Mouse (Mus musculus): Measurements from ENCODE around the gene Itgb6.
A peak's percentile ranks its signal among the peaks of the same experiment; 100 is the strongest.

Gene Itgb6

GRCm38 (mm10) chr2:60674413-60674812 is 48.0 kb downstream of the Itgb6 start:
- DNase-seq (ENCODE audit: low read depth, low spot score), result no peak

DNA sequence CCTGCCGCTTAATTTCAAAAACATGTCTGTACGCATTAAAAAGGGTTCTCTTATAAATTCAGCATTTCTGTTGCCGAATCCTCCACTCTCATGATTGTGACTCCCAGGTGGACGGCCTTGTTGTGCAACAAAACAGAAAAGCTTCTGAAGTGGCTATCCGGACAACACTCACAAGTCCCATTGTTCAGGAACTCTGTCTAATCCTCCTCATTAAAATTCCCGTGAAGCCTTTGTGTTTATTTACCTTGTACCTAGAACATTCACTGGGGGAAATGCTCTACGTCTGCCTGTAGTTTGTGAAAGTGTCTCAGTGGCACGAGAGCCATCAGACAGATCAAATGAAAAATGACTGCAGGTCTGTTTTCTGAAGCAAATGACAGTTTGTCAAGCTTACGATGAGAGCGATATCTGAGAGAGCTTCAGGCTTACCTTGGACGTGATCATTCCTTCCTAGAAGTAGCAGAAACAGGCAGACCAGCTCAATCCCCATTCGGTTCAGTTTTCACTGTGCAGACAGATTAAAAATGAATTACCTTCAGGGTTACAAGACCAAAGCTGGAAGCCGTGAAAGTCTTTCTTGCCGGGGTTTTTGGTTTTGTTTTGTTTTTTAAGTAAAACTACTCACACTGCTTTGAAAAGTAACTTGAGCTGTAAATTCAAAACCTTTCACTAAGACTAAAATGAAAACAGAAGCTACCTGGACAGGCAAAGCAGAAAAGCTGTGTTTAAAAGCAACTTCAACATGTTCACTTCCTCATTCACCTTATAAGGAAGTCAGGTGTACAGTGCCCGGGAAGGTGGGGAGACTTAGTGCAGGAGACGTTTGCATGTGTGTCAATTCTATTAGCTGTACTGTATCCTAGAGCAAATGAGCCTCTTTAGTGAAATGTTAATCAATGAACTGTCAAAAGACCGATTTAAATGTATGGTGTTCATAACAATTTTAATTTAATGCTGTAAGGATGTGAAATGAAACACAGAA is 49.2 kb downstream of the Itgb6 start:
- DNase-seq (ENCODE audit: low read depth, low spot score), result peak; percentile 18

- no peak for DNase-seq (ENCODE audit: low read depth, low spot score)
Measured at GRCm38 (mm10) chr2:60671215-60671614, 51.2 kb downstream of the Itgb6 start.

DNA sequence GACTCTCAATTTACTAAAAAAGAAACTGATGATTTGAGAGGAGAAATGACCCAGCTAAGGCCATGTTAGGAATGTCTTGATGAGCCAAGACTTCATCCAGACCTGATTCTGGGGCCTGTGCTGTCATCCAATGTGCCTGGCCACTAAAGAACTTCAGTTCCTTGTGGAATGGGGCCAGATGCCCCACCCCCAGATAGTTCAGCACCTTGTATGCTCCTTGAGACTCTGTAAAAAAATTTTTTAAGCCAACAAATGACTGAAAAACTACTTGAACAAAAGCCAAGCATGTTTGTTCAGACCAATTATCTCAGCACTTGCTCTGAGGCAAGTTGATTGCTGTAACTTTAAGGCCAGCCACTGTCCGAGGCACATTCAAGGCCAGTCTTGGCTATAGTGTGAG is 59.4 kb downstream of the Itgb6 start:
- no peak for DNase-seq (ENCODE audit: low read depth, low spot score)

DNA sequence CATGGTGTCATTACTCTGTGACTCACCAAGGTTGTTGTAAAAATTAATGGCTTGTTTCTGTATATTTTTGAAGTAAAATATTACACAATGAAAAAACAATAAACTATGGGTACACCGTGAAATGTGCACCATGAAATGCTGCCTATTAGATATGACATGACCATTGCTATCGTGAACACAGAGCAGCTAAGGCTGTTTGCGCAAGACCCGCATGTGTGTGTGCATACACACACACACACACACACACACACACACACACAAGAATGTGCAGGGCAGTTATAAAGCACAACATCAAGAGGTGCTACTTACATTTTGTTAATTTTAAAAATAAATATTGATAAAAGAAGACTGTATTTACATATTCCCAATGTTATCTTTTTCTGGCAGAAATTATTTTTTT is 62.5 kb downstream of the Itgb6 start:
- no peak for DNase-seq (ENCODE audit: low read depth, low spot score)

DNA sequence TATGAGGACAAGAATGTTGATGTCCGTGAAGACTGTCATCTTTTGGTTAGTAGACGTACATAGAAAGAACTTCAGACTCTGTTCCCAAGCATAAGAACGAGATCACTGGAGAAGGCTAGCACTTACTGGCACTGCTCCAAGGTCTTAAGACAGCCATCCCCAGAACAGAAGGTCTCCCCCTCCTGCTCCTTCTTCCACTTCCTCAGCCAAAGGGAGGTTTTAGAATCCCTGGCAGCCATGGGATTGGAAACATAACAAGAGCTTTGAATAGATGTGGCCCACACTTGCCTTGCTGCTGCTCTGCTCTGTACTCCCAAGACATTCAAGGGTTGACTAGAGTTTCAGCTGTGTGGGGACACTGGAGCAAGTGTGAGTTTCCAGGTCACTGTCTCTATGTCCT is 63.5 kb downstream of the Itgb6 start:
- DNase-seq (ENCODE audit: low read depth, low spot score), result no peak

- no peak for DNase-seq (ENCODE audit: low read depth, low spot score)
Measured at GRCm38 (mm10) chr2:60654828-60655227, 67.6 kb downstream of the Itgb6 start.

- no peak for DNase-seq (ENCODE audit: low read depth, low spot score)
Measured at GRCm38 (mm10) chr2:60650155-60650554, 72.3 kb downstream of the Itgb6 start.

DNA sequence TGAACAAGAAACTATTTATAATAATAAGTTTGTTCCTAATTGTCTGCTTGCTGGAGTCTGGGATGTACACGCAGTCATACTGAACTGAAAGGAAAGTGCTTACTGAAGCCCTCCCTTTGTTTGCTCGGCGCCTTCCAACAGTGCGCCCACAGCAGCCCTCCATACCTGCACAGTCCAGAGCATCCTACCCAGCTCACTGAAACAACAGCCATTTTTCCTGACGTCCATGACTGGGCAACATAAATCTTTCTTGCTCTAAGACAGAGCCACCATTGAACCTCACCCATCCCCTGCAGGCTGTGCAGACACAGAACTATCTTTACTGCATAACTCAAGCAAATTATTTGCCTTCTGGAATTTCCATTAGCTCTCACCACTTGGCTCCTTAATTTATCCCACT is 74.8 kb downstream of the Itgb6 start:
- DNase-seq (ENCODE audit: low read depth, low spot score), result no peak

DNA sequence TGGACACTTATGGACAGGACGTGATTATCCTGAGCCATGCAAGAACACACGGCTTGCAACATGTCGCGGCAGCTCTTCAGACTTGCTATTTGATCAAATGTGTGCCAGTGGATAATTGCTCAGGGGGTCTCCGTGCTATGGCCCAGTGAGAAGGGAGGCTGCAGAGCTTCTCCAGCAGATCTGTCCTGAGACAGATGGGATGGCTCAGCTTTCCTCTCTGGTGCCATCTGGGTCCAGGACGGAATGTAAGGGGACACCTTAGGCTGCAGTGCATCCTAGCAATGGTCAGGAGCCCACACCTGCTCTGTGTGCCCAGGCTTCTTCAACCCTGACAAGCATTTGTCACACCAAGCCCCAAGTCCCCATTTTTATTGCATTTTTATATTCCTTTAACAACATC is 75.9 kb downstream of the Itgb6 start:
- no peak for DNase-seq (ENCODE audit: low read depth, low spot score)

GRCm38 (mm10) chr2:60643406-60643805 is 79.0 kb downstream of the Itgb6 start:
- DNase-seq (ENCODE audit: low read depth, low spot score), result no peak

DNA sequence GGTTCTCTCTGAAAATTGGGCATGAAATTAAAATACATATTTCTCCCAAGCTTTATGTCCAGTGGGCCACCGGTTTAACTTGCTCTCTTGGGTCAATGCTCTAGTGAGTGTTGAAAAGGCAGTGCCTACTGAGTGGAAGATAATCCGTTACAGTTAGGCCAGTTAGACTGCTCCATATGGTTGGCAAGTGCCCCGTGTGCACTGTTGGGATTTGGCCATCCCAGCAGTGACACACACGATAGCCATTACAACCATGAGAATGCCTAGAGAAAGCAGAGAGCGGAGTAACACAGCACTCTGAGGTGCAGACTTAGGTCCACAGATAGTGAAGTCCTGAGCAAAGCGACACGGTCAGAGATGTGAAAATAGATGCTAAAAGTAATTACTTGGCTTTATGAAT is 79.8 kb downstream of the Itgb6 start:
- no peak for DNase-seq (ENCODE audit: low read depth, low spot score)

DNA sequence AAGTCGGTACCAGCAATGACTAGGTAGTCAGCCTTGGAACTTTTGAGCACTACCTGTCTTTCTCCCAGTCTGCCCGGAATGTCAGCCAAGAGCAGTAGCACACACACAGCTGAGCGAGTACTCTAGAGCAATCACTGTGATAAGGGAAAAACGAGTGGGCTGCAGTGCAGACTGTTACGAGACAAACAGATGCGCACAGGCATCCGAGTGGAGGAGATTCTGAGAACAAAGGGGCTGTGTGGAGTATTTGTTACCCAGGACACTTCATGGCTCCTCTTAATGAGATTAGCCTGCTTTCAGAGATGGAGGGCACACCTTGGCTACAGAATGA is 82.1 kb downstream of the Itgb6 start:
- no peak for DNase-seq (ENCODE audit: low read depth, low spot score)

DNA sequence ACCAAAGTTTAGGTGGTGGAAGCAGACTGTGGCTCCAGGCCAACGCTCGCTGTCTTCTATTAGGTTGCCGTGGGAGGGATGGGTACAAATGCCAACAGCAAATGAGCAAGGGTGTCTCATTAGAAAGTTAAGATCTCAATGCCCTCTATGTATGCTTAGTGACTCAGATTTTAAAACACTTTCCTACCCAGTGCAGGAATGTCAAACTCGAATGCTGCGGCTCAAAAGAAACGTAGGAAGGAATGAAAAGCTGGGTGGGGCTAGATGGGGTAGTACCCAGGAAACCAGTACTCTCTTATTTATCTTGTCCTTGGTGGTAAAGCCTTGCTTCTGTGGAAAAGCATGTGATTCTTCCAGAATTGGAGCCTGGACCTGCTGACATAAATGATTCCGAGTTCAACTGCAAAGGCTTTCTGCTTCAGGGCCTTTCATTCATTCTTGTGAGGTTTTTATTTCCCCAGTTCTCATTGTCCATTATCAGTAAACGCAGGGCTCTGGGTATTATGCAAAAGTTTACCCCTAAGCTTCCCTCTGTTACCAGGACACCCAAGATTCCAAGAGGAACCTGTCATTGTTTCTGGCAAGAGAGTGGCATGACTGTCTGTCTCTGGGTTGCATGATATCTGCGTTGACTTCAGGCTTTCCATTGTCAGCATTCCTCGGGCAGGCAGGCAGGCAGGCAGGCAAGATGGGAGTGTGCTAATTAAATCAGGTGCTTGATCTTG is 82.7 kb downstream of the Itgb6 start:
- no peak for DNase-seq (ENCODE audit: low read depth, low spot score)

GRCm38 (mm10) chr2:60636910-60637761 is 85.3 kb downstream of the Itgb6 start:
- no peak for DNase-seq (ENCODE audit: low read depth, low spot score)

- DNase-seq (ENCODE audit: low read depth, low spot score), result no peak
Measured at GRCm38 (mm10) chr2:60636481-60636880, 86.0 kb downstream of the Itgb6 start.

DNA sequence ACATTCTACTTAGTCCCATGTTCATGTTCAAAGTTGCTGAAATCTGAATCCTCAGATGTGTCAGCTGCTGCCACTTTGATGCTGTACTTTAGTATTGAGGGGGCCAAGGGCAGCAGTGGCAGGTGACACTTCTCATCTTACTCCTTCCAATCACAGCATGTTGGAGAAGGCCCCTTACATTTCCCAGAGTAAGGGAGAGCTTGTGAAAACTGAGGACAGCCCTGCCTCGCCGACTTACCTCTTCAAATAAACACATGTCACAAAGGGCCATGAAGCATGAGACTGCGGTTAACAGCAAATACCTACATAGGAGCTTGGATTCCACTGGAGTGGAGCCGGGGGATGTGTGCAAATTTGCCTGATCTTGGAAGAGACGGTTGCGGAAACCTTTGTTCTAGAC is 86.4 kb downstream of the Itgb6 start:
- no peak for DNase-seq (ENCODE audit: low read depth, low spot score)

DNA sequence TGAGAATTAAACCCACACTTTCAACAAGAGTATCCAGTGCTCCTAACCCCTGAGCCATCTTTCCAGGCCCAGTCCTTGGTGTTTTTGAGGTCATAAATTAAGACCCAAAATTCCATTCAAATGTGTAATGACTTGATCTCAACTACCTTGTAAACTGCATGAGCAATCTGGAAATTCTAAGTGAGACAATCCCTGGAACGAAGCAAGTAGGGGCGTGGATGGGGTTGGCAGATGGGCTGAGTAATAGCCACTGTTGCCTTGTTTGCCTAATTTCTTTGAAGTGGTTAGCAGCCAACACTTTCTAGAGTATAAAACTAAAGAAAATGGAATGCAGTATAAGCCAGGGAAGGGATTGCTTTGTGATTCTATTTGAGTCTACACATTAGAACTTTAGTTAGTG is 89.7 kb downstream of the Itgb6 start:
- no peak for DNase-seq (ENCODE audit: low read depth, low spot score)

- no peak for DNase-seq (ENCODE audit: low read depth, low spot score)
Measured at GRCm38 (mm10) chr2:60630304-60630703, 92.1 kb downstream of the Itgb6 start.

- DNase-seq (ENCODE audit: low read depth, low spot score), result no peak
Measured at GRCm38 (mm10) chr2:60627952-60628351, 94.5 kb downstream of the Itgb6 start.

- DNase-seq (ENCODE audit: low read depth, low spot score), result no peak
Measured at GRCm38 (mm10) chr2:60627515-60627914, 94.9 kb downstream of the Itgb6 start.

DNA sequence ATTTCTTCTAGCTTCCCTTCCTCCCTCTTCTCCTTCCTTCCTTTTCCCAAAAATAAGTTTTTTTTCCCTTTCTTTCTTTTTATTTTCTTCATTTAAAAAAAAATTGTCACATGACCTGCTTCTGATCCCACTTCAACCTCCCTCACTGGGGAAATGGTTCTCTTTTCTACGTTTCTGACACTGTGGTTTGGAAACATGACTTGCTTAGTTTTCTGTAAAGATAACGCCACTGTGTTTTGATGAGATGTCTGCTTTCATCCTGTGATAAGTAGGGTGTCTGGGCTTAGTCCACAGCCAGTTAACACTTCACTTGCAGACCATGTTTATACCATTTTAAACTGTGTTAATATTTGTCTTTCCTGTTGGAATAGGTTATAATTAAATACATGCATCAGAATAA is 96.7 kb downstream of the Itgb6 start:
- DNase-seq (ENCODE audit: low read depth, low spot score), result no peak

Data from ES-CJ7 (cell line).